Mouse (Mus musculus) erythroblast, embryonic 14.5 days (primary cell): ENCODE data around the gene Vwa3a.

Experiments
- GATA1 ChIP-seq: IDR thresholded peaks from 2 replicates; pipeline ENCODE4 v1.6.1; 2012; ENCODE audit warnings: low read length, inconsistent platforms, mixed read lengths
- TAL1 ChIP-seq: IDR thresholded peaks from 3 replicates; pipeline ENCODE4 v1.6.1; 2012; ENCODE audit warnings: low read length, inconsistent platforms, mixed read lengths

DNA sequence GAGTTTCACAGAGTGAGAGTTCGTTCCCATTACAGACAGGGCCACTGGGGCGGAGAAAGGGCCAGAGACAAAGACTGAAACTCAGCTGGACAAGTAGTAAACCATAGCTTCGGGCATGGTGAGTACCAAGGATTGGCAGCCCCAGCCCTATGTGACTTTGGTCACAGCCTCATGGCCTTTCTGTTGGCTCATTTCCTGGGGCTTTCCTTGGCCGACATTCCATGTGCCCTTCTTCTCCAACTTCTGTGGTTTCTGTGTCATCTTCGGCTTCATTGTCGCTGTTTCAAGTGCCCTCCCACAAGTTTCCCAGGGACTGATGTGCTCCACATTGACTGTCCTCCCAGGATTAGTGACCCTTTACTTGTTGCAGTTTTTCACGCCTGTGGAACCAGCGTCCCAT lies 17.7 kb upstream of the Vwa3a start:
- TF ChIP-seq TAL1 (no peak), GATA1 (no peak)
